Mouse (Mus musculus) large intestine, adult 2 months (tissue): ENCODE measurements around the gene Mfn2. TPM values are rescaled to one million over a fixed set of nuclear protein-coding genes. Genes with fewer than 3 reads are reported as not detected.
"Not testable (repeated sequence)": the region's sequence is repeated elsewhere in the genome, so short reads cannot be mapped to it uniquely, and the experiment has no call there.

Source experiments
- DNase-seq: peaks from one replicate; pipeline ENCODE4 v3.0.0-alpha.2; 2012; ENCODE audit warnings: low read depth, low spot score
- WGBS: fragments of 180-500 bp; shearing (Covaris S2); methylation state at CpG from one replicate; pipeline ENCODE4 v1.1.7; 2018; 5-methylcytosine and 5-hydroxymethylcytosine counted together
- polyA plus RNA-seq: library from polyadenylated mRNA; depleted of rRNA; stranded (reverse); fragments of >200 nt; gene quantifications from 2 replicates; pipeline ENCODE4 v1.2.3, GENCODE M21; 2012; rRNA removed

Mfn2 gene
- polyA plus RNA-seq, 1 experiment: 51.7 TPM

DNA sequence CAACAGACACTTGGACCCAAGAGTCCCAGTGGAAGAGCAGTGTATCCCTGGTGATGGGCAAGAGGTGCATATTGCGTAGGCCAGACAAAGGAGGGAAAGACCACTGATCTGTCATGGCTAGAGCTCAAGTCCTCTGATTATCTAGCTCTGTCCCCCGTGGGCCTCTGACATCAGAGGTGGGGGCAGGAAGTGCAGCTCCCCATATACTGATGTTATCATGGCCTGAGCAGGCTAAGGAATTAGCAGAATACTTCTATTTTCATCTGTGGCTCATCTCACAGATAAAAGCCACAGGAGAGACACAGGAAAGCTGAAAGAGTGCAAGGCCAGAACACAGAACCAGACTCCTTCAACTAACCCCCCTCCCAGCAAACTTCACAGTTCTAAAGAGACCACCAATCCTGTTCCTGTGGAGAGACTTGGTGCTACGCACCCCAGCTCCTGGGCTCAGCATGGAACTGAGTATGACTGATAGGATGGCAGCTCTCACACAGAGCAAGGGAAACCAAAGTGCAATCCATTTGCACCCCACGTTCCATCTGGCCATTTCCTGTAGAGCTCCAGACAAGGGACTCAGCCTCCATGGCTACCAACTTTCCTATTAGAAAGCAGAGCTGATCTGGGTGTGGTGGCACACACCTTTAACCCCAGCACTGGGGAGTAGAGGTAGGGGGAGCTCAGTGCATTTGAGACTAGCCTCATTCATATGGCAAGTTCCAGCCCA, 28.5 kb downstream of the Mfn2 start:
- WGBS: 84% methylated on average over 4 of the region's 4 CpGs

DNA sequence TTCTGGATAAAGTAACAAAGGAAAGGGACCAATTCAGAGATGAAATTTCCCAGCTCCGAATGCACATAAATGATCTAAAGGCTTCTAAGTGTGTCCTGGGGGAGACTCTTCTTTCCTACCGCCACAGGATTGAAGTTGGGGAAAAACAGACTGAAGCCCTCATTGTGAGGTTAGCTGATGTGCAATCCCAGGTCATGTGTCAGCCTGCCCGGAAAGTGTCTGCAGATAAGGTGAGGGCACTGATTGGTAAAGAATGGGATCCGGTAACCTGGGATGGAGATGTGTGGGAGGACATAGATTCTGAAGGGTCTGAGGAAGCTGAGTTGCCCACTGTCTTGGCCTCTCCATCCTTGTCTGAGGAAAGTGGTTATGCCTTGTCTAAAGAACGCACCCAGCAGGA, 35.3 kb downstream of the Mfn2 start:
- no peak for DNase-seq
- 5% methylated on average over 5 of the region's 5 CpGs for WGBS

More for the DNA sequence above, 28.5 kb downstream of the Mfn2 start:
- no peak for DNase-seq

DNA sequence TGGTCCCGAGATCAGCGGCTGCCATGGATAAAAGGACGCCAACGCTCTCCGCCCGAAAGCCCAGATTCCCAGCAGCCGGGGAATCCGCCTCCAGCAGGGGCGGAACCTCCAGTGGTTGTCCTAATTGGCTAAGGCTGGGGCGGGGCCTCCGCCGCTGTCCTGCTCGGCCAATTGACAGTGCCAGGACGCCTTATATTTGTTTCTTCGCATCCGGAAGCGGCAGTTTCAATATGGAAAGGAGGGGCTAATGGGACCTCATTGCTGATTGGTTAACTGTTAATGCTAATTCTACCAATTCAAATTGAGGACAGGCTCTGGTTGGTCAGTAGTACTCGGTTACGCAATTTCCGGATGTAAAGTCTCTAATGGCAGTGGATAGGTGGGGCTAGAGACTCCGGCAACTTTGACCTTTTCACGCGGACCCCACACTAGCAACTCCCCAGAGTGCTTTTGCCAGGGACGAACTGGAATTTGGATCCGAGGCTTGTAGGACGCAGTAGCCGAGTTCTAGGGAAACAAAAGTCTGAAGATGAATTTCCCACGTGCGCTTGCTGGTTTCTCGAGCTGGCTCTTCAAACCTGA, 36.0 kb downstream of the Mfn2 start, which contains the start of the genes Miip and Fv1:
TSS of gene Miip (minus strand) at position 367 of the 582 bp plus-strand sequence.
TSS of gene Fv1 (plus strand) at position 530 of the 582 bp plus-strand sequence.
- WGBS: under 1% methylated on average over 30 of the region's 30 CpGs
- peak; percentile 99 for DNase-seq

GRCm38 (mm10) chr4:147867563-147868449, 36.7 kb downstream of the Mfn2 start:
- DNase-seq: no peak
- WGBS: 3% methylated on average over 22 of the region's 22 CpGs

- DNase-seq: not testable (repeated sequence)
- 23% methylated on average over 3 of the region's 3 CpGs for WGBS
Measured at GRCm38 (mm10) chr4:147866793-147867192, 37.7 kb downstream of the Mfn2 start.

- 95% methylated on average over 9 of the region's 9 CpGs for WGBS
- no peak for DNase-seq
Measured at GRCm38 (mm10) chr4:147866056-147866455, 38.4 kb downstream of the Mfn2 start.

GRCm38 (mm10) chr4:147865651-147866050, 38.9 kb downstream of the Mfn2 start:
- no peak for DNase-seq
- WGBS: 83% methylated on average over 6 of the region's 6 CpGs

GRCm38 (mm10) chr4:147862051-147862450, 42.5 kb downstream of the Mfn2 start:
- no peak for DNase-seq
- WGBS: 90% methylated on average over 3 of the region's 3 CpGs

GRCm38 (mm10) chr4:147850776-147851175, 53.7 kb downstream of the Mfn2 start:
- 74% methylated on average over 2 of the region's 2 CpGs for WGBS
- DNase-seq: no peak

DNA sequence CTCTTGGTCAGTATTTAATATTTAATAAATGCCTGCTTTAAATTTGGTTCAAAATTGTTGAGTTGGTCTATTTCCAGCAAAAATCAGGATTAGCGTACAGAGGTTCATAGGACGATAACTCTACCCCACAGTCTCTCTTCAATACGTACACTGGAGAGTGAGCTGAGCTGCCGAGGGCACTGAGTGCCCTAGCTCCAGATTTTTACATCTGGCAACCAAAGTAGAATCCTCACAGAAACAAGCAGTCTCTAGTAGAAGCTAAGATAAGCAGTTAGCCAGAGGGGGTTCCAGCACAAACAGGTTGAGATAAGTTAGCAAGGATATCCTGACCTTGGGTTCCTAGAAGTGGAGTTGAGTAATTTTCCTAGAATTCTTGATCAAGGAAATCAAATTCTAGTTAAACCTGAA, 55.9 kb downstream of the Mfn2 start:
- WGBS: under 1% methylated on average over 4 of the region's 4 CpGs
- no peak for DNase-seq

GRCm38 (mm10) chr4:147847614-147848583, 56.6 kb downstream of the Mfn2 start, which contains the start of gene Zfp933:
TSS of gene Zfp933 (minus strand) at chr4:147848366.
- peak; percentile 76 for DNase-seq
- WGBS: under 1% methylated on average over 23 of the region's 23 CpGs

- no peak for DNase-seq
- 98% methylated on average over 3 of the region's 3 CpGs for WGBS
Measured at GRCm38 (mm10) chr4:147842871-147843270, 61.6 kb downstream of the Mfn2 start.

GRCm38 (mm10) chr4:147839282-147839681, 65.2 kb downstream of the Mfn2 start:
- not testable (repeated sequence) for DNase-seq
- WGBS: 100% methylated on average over 20 of the region's 26 CpGs

DNA sequence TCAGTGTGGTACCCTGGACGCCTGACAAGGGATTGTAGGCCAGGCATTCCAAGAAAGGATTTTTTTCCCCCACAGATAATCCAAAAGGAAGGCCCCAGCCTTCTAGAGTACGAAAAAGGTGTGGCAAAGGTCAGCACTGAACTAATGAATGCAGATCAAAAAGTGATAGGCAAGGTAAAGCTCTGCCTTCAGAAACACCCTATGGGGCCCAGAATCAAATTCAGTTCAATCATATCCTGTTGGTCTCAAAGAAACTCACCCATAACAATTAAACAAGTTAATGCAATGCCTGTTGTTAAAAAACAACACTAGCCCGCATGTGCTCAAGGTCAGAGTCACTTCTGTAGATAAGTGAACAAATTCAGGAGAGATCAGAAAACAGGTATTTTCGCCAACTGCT, 80.1 kb downstream of the Mfn2 start:
- no peak for DNase-seq
- WGBS: 95% methylated on average over 4 of the region's 4 CpGs

Other genes starting within 250 kb of the Mfn2 start
- not detected in 2 replicates for gene Zfp534, start 202.2 kb downstream of the Mfn2 start, polyA plus RNA-seq
- gene Zfp984, start 94.9 kb downstream of the Mfn2 start, polyA plus RNA-seq: 0.70 and 0.71 TPM in 2 replicates
- gene Zfp933, start 56.3 kb downstream of the Mfn2 start, polyA plus RNA-seq: 0.84 and 0.89 TPM in 2 replicates
- gene Miip, start 35.9 kb downstream of the Mfn2 start, polyA plus RNA-seq: 53.3 and 64.6 TPM in 2 replicates
- 1.4 and 2.1 TPM in 2 replicates for gene Fv1, start 35.7 kb downstream of the Mfn2 start, polyA plus RNA-seq
- 15.5 and 18.3 TPM in 2 replicates for gene Plod1, start 32.1 kb upstream of the Mfn2 start, polyA plus RNA-seq
- gene 2510039O18Rik, start 36.2 kb upstream of the Mfn2 start, polyA plus RNA-seq: 83.1 and 111 TPM in 2 replicates
- not detected in 2 replicates for gene Nppb, start 81.1 kb upstream of the Mfn2 start, polyA plus RNA-seq
- gene Nppa, start 96.0 kb upstream of the Mfn2 start, polyA plus RNA-seq: 0.22 TPM in 1 of 2 replicates, not detected in the other
- 2.4 and 3.2 TPM in 2 replicates for gene Clcn6, start 134.1 kb upstream of the Mfn2 start, polyA plus RNA-seq
- 7.2 and 12.1 TPM in 2 replicates for gene Mthfr, start 134.4 kb upstream of the Mfn2 start, polyA plus RNA-seq
- 13.3 and 15.4 TPM in 2 replicates for gene Agtrap, start 183.3 kb upstream of the Mfn2 start, polyA plus RNA-seq
- gene Mad2l2, start 225.7 kb upstream of the Mfn2 start, polyA plus RNA-seq: 21.5 and 21.8 TPM in 2 replicates
- 0.26 and 0.32 TPM in 2 replicates for gene Draxin, start 226.0 kb upstream of the Mfn2 start, polyA plus RNA-seq
- gene Fbxo6, start 247.4 kb upstream of the Mfn2 start, polyA plus RNA-seq: 45.2 and 50.5 TPM in 2 replicates